Mouse (Mus musculus) midbrain, embryonic 10.5 days (tissue): ENCODE measurements around the gene Nlrc3. TPM values are rescaled to one million over a fixed set of nuclear protein-coding genes. Genes with fewer than 3 reads are reported as not detected.

Experiments
- DNase-seq: peaks from one replicate; pipeline ENCODE4 v3.0.0-alpha.2; 2017; ENCODE audit warnings: low spot score
- H3K27ac ChIP-seq: fragments of 300-500 bp; sonication (generic); replicated peaks from 2 replicates; pipeline ENCODE4 v1.5.1; 2016; ENCODE audit warnings: mild to moderate bottlenecking
- H3K27me3 ChIP-seq: fragments of 300-500 bp; sonication (generic); 2 replicates; pipeline ENCODE4 v1.6.1; 2016; ENCODE audit warnings: low read depth, mild to moderate bottlenecking; ENCODE audit not compliant: poor library complexity, severe bottlenecking
- H3K36me3 ChIP-seq: fragments of 300-500 bp; sonication (generic); 2 replicates; pipeline ENCODE4 v1.6.1; 2016; ENCODE audit warnings: mild to moderate bottlenecking, moderate library complexity
- H3K4me1 ChIP-seq: fragments of 300-500 bp; sonication (generic); 2 replicates; pipeline ENCODE4 v1.6.1; 2016
- H3K4me3 ChIP-seq: fragments of 300-500 bp; sonication (generic); 2 replicates; pipeline ENCODE4 v1.5.1; 2016; ENCODE audit warnings: mild to moderate bottlenecking, moderate library complexity
- H3K9me3 ChIP-seq: fragments of 300-500 bp; sonication (generic); replicated peaks from 2 replicates; pipeline ENCODE4 v1.6.1; 2016; ENCODE audit warnings: mild to moderate bottlenecking
- WGBS: fragments of 180-500 bp; shearing (Covaris S2); methylation state at CpG from one replicate; pipeline ENCODE4 v1.1.7; 2016; 5-methylcytosine and 5-hydroxymethylcytosine counted together
- microRNA-seq: library from miRNA; unstranded; fragments of <30 nt; microRNA quantifications from one replicate; pipeline ENCODE4, GENCODE M21; 2017
- polyA plus RNA-seq: library from polyadenylated mRNA; unstranded; fragments of >200 nt; fragmentation: Nextera tagmentation; extraction: Ambion mirVana; gene quantifications from 2 replicates; pipeline ENCODE4 v1.2.1, GENCODE M21; 2016

Gene Nlrc3
- polyA plus RNA-seq, 1 experiment from 2014 or later = 0.81 TPM

GRCm38 (mm10) chr16:3920756-3921155, 55.7 kb downstream of the Nlrc3 start:
- Histone ChIP-seq H3K27me3 (no peaks in the 10 kb centered on the region), H3K27ac (no peak overlapping the region), H3K4me1 (no peaks in the 10 kb centered on the region), H3K36me3 (peaks cover 80% of the 10 kb centered on the region), H3K4me3 (no peak overlapping the region), H3K9me3 (no peaks in the 10 kb centered on the region)
- DNase-seq = no peak
- 97% methylated on average over 2 of the region's 2 CpGs for WGBS

- Histone ChIP-seq H3K36me3 (peaks cover 49% of the 10 kb centered on the region), H3K27ac (peak overlapping the region; percentile 87), H3K4me3 (peak overlapping the region; percentile 62), H3K9me3 (no peaks in the 10 kb centered on the region), H3K4me1 (peaks cover 25% of the 10 kb centered on the region), H3K27me3 (no peaks in the 10 kb centered on the region)
- DNase-seq = no peak
- 12% methylated on average over 20 of the region's 20 CpGs for WGBS
These were observed 67.3 kb downstream of the Nlrc3 start for GRCm38 (mm10) chr16:3909118-3909517.

DNA sequence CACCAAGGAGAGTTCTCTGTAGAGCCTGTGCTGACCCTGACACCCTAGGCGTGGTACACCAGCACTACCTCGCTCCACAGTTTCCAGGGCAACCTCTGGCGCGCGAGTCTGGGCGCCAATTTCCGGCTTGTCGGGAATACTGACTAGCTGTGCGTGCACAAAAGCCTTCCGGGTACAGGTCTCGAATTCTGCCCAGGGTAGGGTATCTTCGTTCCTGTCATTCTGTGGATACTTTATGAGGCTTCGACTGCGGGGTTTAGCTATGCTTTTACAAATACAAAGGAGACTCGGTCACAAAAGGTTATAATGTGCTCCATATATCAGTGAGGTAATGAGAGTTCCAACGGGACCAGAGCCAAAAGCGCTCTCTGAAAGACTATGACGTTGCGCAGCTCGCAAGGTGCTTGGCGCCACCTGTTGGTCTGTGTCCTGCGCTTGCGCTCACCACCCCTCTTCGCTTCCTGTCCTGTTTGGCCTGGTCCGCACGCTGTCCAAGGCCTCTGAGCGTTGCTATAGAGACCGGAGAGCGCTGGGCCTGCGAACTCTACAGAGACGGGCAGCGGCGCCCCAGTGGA, 67.8 kb downstream of the Nlrc3 start, which contains the start of the genes 1700037C18Rik and Cluap1:
1700037C18Rik (minus strand) TSS at position 153 of the 575 bp plus-strand sequence.
Cluap1 (plus strand) TSS at position 265 of the 575 bp plus-strand sequence.
- H3K9me3 ChIP-seq = no peaks in the 10 kb centered on the region
- under 1% methylated on average over 33 of the region's 33 CpGs for WGBS
- peak within 1 kb of the TSS; percentile 62 for H3K4me3 ChIP-seq
- H3K27me3 ChIP-seq = no peaks in the 10 kb centered on the region
- H3K36me3 ChIP-seq = peaks cover 49% of the 10 kb centered on the region
- DNase-seq = peak; percentile 93
- H3K4me1 ChIP-seq = peaks cover 25% of the 10 kb centered on the region
- H3K27ac ChIP-seq = peak within 1 kb of the TSS; percentile 87

DNA sequence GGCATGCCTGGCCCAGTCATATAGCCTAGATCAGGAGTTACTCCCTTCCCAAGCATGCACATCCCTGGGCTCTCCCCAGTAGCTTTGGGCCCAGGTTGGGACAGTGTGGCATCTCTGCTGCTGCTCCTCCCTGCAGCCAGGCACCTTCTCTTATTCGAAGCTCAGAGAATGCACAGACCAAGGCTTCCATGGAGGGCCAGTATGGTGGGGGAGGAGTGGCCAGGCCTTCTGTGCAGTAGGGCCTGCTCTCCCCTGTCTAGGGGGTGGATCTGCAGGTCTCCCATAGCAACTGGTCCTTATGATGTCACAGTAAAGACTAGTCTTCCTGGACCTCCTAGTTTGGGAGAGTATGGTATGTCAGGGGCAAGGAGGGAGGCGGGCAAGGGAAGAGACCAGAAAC, 69.0 kb downstream of the Nlrc3 start:
- Histone ChIP-seq H3K4me1 (peaks cover 25% of the 10 kb centered on the region), H3K27ac (no peak overlapping the region), H3K36me3 (peaks cover 49% of the 10 kb centered on the region), H3K4me3 (0 out of 2 replicates have a peak overlapping the region, but pooled peaks have one; percentile 62), H3K27me3 (no peaks in the 10 kb centered on the region), H3K9me3 (no peaks in the 10 kb centered on the region)
- DNase-seq = no peak
- WGBS = 70% methylated on average over 2 of the region's 2 CpGs

GRCm38 (mm10) chr16:3896553-3896952, 79.9 kb downstream of the Nlrc3 start:
- Histone ChIP-seq H3K36me3 (peaks cover 69% of the 10 kb centered on the region), H3K4me1 (no peaks in the 10 kb centered on the region), H3K4me3 (no peak overlapping the region), H3K27ac (no peak overlapping the region), H3K27me3 (no peaks in the 10 kb centered on the region), H3K9me3 (no peaks in the 10 kb centered on the region)
- 95% methylated on average over 1 of the region's 1 CpGs for WGBS
- no peak for DNase-seq

DNA sequence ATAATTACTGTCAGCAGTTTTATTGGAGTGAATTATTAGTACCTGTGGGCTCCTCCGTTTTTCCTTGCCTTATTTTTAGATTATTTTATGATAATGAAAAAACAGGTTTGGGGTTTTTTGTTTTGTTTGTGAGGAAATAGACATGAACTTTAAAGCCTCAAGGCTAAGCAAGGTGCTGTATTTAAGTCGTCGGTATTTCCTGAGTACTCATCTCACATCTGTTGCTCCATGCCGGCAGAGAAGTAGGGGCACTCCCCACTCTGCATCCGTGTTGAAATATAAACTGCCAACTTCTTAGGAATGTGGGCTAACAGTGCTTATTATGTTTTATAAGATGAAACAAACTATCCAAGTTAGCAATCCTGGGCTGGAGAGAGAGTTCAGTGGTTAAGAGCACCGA, 80.4 kb downstream of the Nlrc3 start:
- Histone ChIP-seq H3K36me3 (peaks cover 64% of the 10 kb centered on the region), H3K4me1 (no peaks in the 10 kb centered on the region)
- WGBS = 85% methylated on average over 6 of the region's 6 CpGs

DNA sequence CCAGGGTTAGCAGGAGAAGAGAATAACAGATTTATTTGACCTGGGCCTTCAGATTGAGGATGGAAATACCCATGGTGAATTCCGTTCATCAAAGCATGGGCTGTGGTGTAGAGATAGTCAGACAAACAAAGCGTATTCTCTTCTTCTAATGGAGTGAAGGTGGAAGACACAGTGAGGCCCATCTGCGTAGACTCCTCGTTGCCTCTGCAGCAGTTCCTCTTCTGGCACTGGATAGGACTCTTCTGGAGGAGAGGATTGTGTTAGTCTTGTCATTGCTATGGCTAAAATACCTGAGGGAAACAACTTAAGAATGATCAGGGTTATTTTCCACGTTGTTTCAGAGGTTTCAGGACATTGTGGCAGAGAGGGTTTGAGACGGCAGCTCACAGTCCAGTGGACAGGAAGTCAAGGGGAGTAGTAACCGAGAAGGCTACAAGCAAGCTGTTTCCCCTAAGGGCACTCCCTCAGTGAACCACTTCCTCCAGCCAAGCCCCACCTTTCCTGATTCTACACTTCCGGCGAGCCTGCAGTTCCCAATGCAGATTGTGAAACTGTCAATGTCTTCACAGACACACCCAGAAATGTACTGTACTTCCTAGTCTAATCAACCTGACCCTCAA, 81.1 kb downstream of the Nlrc3 start:
- H3K27ac ChIP-seq = no peak overlapping the region
- no peaks in the 10 kb centered on the region for H3K9me3 ChIP-seq
- H3K4me1 ChIP-seq = no peaks in the 10 kb centered on the region
- WGBS = 85% methylated on average over 9 of the region's 9 CpGs
- no peak for DNase-seq
- H3K27me3 ChIP-seq = no peaks in the 10 kb centered on the region
- peaks cover 56% of the 10 kb centered on the region for H3K36me3 ChIP-seq
- H3K4me3 ChIP-seq = no peak overlapping the region

More for the DNA sequence above, 80.4 kb downstream of the Nlrc3 start:
- Histone ChIP-seq H3K27me3 (no peaks in the 10 kb centered on the region), H3K9me3 (no peaks in the 10 kb centered on the region), H3K4me3 (no peak overlapping the region), H3K27ac (no peak overlapping the region)
- DNase-seq = no peak

Small RNA genes lying within 50 kb of the gene (microRNA-seq; reads per million reads assigned to microRNA genes)
- not detected for gene Gm23493

Other genes starting within 250 kb of the Nlrc3 start
- 49.1 and 54.7 TPM in 2 replicates for gene Zfp263, start 232.5 kb downstream of the Nlrc3 start, polyA plus RNA-seq
- not detected in 2 replicates for gene Olfr15, start 145.8 kb downstream of the Nlrc3 start, polyA plus RNA-seq
- gene Zfp174, start 129.4 kb downstream of the Nlrc3 start, polyA plus RNA-seq = 1.00 and 1.3 TPM in 2 replicates
- 60.7 and 68.7 TPM in 2 replicates for gene Naa60, start 104.3 kb downstream of the Nlrc3 start, polyA plus RNA-seq
- gene Zfp597, start 92.1 kb downstream of the Nlrc3 start, polyA plus RNA-seq = 7.0 and 10.8 TPM in 2 replicates
- 4.1 and 5.1 TPM in 2 replicates for gene Gm20695, start 92.0 kb downstream of the Nlrc3 start, polyA plus RNA-seq
- 5.0 and 8.5 TPM in 2 replicates for gene 1700037C18Rik, start 67.9 kb downstream of the Nlrc3 start, polyA plus RNA-seq
- 22.5 and 27.2 TPM in 2 replicates for gene Cluap1, start 67.8 kb downstream of the Nlrc3 start, polyA plus RNA-seq
- 22.5 and 25.2 TPM in 2 replicates for gene Slx4, start 27.1 kb upstream of the Nlrc3 start, polyA plus RNA-seq
- 5.3 and 6.5 TPM in 2 replicates for gene Dnase1, start 60.3 kb upstream of the Nlrc3 start, polyA plus RNA-seq
- gene Trap1, start 101.2 kb upstream of the Nlrc3 start, polyA plus RNA-seq = 85.5 and 90.6 TPM in 2 replicates
- gene Crebbp, start 237.4 kb upstream of the Nlrc3 start, polyA plus RNA-seq = 27.7 and 30.2 TPM in 2 replicates